Mouse (Mus musculus) embryonic facial prominence, embryonic 10.5 days (tissue): ENCODE measurements at regions not wholly inside any gene's neighbourhood (a gene's known extent, or its start where the extent isn't known, plus 50 kb on each side); places are given as distances from the start of the nearest gene placed in this dataset.

Experiments used
- DNase-seq: peaks from one replicate; pipeline ENCODE4 v3.0.0-alpha.2; 2017; ENCODE audit warnings: low spot score
- H3K27ac ChIP-seq: fragments of 300-500 bp; sonication (generic); replicated peaks from 2 replicates; pipeline ENCODE4 v1.5.1; 2016; ENCODE audit warnings: mild to moderate bottlenecking
- H3K27me3 ChIP-seq: fragments of 300-500 bp; sonication (generic); replicated peaks from 2 replicates; pipeline ENCODE4 v1.6.1; 2016; ENCODE audit warnings: low read depth, mild to moderate bottlenecking; ENCODE audit not compliant: poor library complexity, severe bottlenecking
- H3K36me3 ChIP-seq: fragments of 300-500 bp; sonication (generic); replicated peaks from 2 replicates; pipeline ENCODE4 v1.6.1; 2016; ENCODE audit warnings: mild to moderate bottlenecking, moderate library complexity
- H3K4me1 ChIP-seq: fragments of 300-500 bp; sonication (generic); 2 replicates; pipeline ENCODE4 v1.6.1; 2016
- H3K4me3 ChIP-seq: fragments of 300-500 bp; sonication (generic); 2 replicates; pipeline ENCODE4 v1.5.1; 2016; ENCODE audit warnings: mild to moderate bottlenecking, moderate library complexity
- H3K9me3 ChIP-seq: fragments of 300-500 bp; sonication (generic); 2 replicates; pipeline ENCODE4 v1.6.1; 2016; ENCODE audit warnings: mild to moderate bottlenecking
- WGBS: fragments of 180-500 bp; shearing (Covaris S2); methylation state at CpG from one replicate; pipeline ENCODE4 v1.1.7; 2016; 5-methylcytosine and 5-hydroxymethylcytosine counted together

DNA sequence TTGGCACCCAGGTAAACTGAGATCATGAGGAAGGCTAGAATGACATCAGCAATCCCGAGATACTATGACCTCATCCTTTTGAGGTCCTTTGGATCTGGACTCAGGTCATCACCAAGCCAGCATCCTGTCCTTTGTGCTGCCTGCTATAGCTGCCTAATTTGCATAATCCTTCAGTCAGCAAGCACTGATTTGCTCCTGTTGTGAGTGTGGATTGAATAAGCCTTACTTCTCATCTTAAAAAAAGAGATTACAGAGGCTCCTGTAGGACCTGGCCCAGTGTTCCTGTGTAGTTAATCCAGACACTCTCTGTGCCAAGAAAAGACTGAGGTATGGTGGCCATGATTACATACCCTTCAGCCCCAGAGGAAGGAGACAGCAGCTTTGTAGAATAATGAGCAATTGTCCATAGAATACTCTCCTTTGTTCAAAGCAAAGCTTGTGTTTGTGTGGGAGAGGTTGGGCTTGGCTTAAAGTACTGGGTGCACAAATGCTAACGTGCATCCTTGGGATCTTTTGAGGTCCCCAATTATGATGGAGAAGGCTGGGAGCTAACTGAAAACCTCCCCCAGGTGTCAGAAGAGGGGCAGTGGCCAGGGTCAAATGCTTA, 50.4 kb upstream of the Sorl1 start:
- Histone ChIP-seq H3K4me1 (peaks cover 5% of the 10 kb centered on the region; the same call in 1 of the 2 replicates), H3K27ac (no peak overlapping the region), H3K4me3 (no peak overlapping the region), H3K9me3 (no peaks in the 10 kb centered on the region), H3K27me3 (no peaks in the 10 kb centered on the region), H3K36me3 (no peaks in the 10 kb centered on the region)
- no peak for DNase-seq
- 40% methylated on average over 2 of the region's 2 CpGs for WGBS
